Mouse (Mus musculus) liver, adult 2 months (tissue): Measurements from ENCODE around the gene P2rx3.

Source experiments
- CTCF ChIP-seq: fragments of 200-500 bp; IDR thresholded peaks from 2 replicates; pipeline ENCODE4 v1.5.1; 2011; ENCODE audit warnings: low read depth, low read length, control low read depth
- POLR2A ChIP-seq: fragments of 200-500 bp; IDR thresholded peaks from 2 replicates; pipeline ENCODE4 v1.6.1; 2011; ENCODE audit warnings: low read length, control low read depth; ENCODE audit not compliant: insufficient read depth; ENCODE audit errors: extremely low read depth

DNA sequence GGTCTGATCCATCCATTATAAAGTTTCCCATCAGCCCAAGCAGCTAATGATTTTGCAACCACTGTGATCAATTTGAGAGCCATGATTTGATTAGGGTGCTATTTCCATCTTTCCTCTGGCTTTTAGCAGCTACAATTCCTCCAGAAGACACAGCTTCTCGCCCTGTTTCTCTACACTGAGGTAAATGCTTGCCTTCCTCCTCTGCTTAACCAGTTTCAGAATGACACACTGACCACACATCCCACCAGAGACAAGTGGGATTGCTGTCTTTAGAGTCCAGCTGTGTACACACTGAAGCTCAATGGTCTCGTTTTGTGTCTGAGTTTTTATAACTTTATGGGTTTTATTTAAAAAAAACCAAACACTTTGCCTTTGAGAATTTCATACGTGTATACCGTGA is 84.6 kb downstream of the P2rx3 start:
- TF ChIP-seq CTCF (no peak), POLR2A (no peak)
